17 mouse cellular contexts compared by ENCODE assay signal in the genomic region with DNA sequence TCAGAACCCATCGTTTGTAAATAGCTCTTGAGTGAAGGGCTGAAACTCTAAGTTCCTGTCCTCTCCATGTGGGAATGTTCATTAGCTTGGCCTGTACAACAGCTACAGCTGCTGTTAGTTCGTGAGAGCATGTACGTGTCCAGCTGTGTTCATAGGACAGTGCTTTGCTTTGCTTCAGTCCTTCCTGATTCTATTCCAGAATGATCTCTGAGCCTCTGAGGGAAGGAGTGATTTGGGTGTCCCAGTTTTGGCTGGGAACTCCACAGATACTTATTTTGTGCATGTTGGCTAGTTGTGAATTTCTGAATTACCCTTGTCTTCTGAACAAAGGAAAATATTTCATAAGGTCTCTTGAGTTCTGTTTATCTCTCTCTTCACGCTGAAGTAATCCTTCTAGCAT.
"Had no signal": no experiment of that assay in that cellular context is flagged by ENCODE, and none has a peak within 500 bp of the region (broad histone marks: within the 10 kb centered on the region; RNA-seq: fewer than 3 reads in every experiment).

No protein-coding gene starts in this region.

- DNase-seq: kidney, postnatal 25 days; left cerebral cortex, postnatal 4 days; liver, postnatal 0 days; lung, postnatal 10 days; lung, postnatal 4 days; midbrain, embryonic 14.5 days; thymus, adult 2 months; thymus, postnatal 14 days; thymus, postnatal 4 days had no signal

- H3K9me3 ChIP-seq: kidney, embryonic 15.5 days; limb, embryonic 12.5 days; limb, embryonic 15.5 days; lung, embryonic 15.5 days had no signal

- H3K36me3 ChIP-seq: kidney, embryonic 15.5 days; limb, embryonic 12.5 days; limb, embryonic 15.5 days; lung, embryonic 15.5 days had no signal

- H3K4me2 ChIP-seq: kidney, embryonic 15.5 days; limb, embryonic 12.5 days; limb, embryonic 15.5 days; liver, embryonic 11.5 days; lung, embryonic 15.5 days; midbrain, embryonic 11.5 days had no signal

- H3K27ac ChIP-seq: kidney, embryonic 15.5 days; limb, embryonic 12.5 days; limb, embryonic 15.5 days; liver, embryonic 14.5 days; lung, embryonic 15.5 days; stomach, postnatal 0 days had no signal

- H3K4me1 ChIP-seq: limb, embryonic 12.5 days; limb, embryonic 15.5 days had no signal

- H3K9ac ChIP-seq: kidney, embryonic 15.5 days; limb, embryonic 12.5 days; limb, embryonic 15.5 days; liver, embryonic 14.5 days; liver, postnatal 0 days; lung, embryonic 15.5 days had no signal

- H3K4me3 ChIP-seq: kidney, embryonic 15.5 days; limb, embryonic 12.5 days; limb, embryonic 15.5 days; lung, embryonic 15.5 days had no signal

- ATAC-seq: liver, postnatal 0 days had no signal

- H3K27me3 ChIP-seq: kidney, embryonic 15.5 days; limb, embryonic 12.5 days; limb, embryonic 15.5 days; lung, embryonic 15.5 days had no signal
